Mouse (Mus musculus) liver, adult 2 months (tissue): ENCODE results near the gene Rnf26. TPM values are rescaled to one million over a fixed set of nuclear protein-coding genes. Genes with fewer than 3 reads are reported as not detected.
"Not testable (repeated sequence)": the region's sequence is repeated elsewhere in the genome, so short reads cannot be mapped to it uniquely, and the experiment has no call there.

Source experiments
- DNase-seq: peaks from one replicate; pipeline ENCODE4 v3.0.0-alpha.2; 2011; ENCODE audit warnings: low read depth, low spot score; ENCODE audit errors: extremely low read depth
- H3K27ac ChIP-seq: fragments of 200-500 bp; replicated peaks from 2 replicates; pipeline ENCODE4 v1.5.1; 2012; ENCODE audit warnings: low read depth, mild to moderate bottlenecking, control low read depth, inconsistent platforms, low read length; ENCODE audit not compliant: insufficient read depth
- H3K27me3 ChIP-seq: fragments of 200-500 bp; 2 replicates; pipeline ENCODE4 v1.6.1; 2012; ENCODE audit warnings: mild to moderate bottlenecking, moderate library complexity, low read length, inconsistent platforms; ENCODE audit not compliant: control insufficient read depth, insufficient read depth
- H3K36me3 ChIP-seq: fragments of 200-500 bp; 2 replicates; pipeline ENCODE4 v1.6.1; 2012; ENCODE audit warnings: low read length, inconsistent platforms; ENCODE audit not compliant: control insufficient read depth, insufficient read depth
- H3K4me1 ChIP-seq: fragments of 200-500 bp; 2 replicates; pipeline ENCODE4 v1.6.1; 2011; ENCODE audit warnings: low read length; ENCODE audit not compliant: control insufficient read depth, insufficient read depth
- H3K4me3 ChIP-seq: fragments of 200-500 bp; 2 replicates; pipeline ENCODE4 v1.5.1; 2011; ENCODE audit warnings: low read depth, mild to moderate bottlenecking, control low read depth, low read length, moderate library complexity; ENCODE audit not compliant: insufficient read depth
- H3K79me2 ChIP-seq: fragments of 200-500 bp; 2 replicates; pipeline ENCODE4 v1.6.1; 2012; ENCODE audit warnings: inconsistent platforms, mild to moderate bottlenecking, low read length, moderate library complexity; ENCODE audit not compliant: control insufficient read depth, insufficient read depth
- H3K9ac ChIP-seq: fragments of 200-500 bp; 2 replicates; pipeline ENCODE4 v1.6.1; 2012; ENCODE audit warnings: low read depth, mild to moderate bottlenecking, control low read depth, inconsistent platforms, low read length
- CTCF ChIP-seq: fragments of 200-500 bp; IDR thresholded peaks from 2 replicates; pipeline ENCODE4 v1.5.1; 2011; ENCODE audit warnings: low read depth, low read length, control low read depth
- POLR2A ChIP-seq: fragments of 200-500 bp; IDR thresholded peaks from 2 replicates; pipeline ENCODE4 v1.6.1; 2011; ENCODE audit warnings: low read length, control low read depth; ENCODE audit not compliant: insufficient read depth; ENCODE audit errors: extremely low read depth
- WGBS: fragments of 180-500 bp; shearing (Covaris S2); methylation state at CpG from one replicate; pipeline ENCODE4 v1.1.7; 2018; 5-methylcytosine and 5-hydroxymethylcytosine counted together
- polyA plus RNA-seq: library from polyadenylated mRNA; depleted of rRNA; stranded (reverse); fragments of >200 nt; gene quantifications from 2 replicates; pipeline ENCODE4 v1.2.3, GENCODE M21; 2012
- total RNA-seq: library from RNA; depleted of rRNA; stranded (reverse); fragments of >200 nt; gene quantifications from 2 replicates; pipeline ENCODE4 v1.2.3, GENCODE M21; 2014

The Rnf26 gene
- total and polyA plus RNA-seq, 2 experiments = 3.1 to 19.0 TPM

- Histone ChIP-seq H3K27ac (no peak overlapping the region), H3K4me1 (no peaks in the 10 kb centered on the region; the same call in 1 of the 2 replicates), H3K27me3 (no peaks in the 10 kb centered on the region), H3K36me3 (no peaks in the 10 kb centered on the region), H3K9ac (no peak overlapping the region), H3K4me3 (no peak overlapping the region), H3K79me2 (no peaks in the 10 kb centered on the region)
- DNase-seq = peak; percentile 20
- 65% methylated on average over 5 of the region's 5 CpGs for WGBS
- no peak for TF ChIP-seq POLR2A
- TF ChIP-seq CTCF = peak; percentile 83
Measured at GRCm38 (mm10) chr9:44119011-44119410, 5.7 kb upstream of the Rnf26 start.

- peaks cover 5% of the 10 kb centered on the region; the same call in 1 of the 2 replicates for H3K4me1 ChIP-seq
- H3K27ac ChIP-seq = no peak overlapping the region
- H3K4me3 ChIP-seq = no peak overlapping the region
- TF ChIP-seq POLR2A = no peak
- TF ChIP-seq CTCF = no peak
- no peaks in the 10 kb centered on the region for H3K27me3 ChIP-seq
- DNase-seq = no peak
- no peaks in the 10 kb centered on the region for H3K79me2 ChIP-seq
- no peaks in the 10 kb centered on the region for H3K36me3 ChIP-seq
- no peak overlapping the region for H3K9ac ChIP-seq
- 92% methylated on average over 4 of the region's 4 CpGs for WGBS
Measured at GRCm38 (mm10) chr9:44116182-44116581, 2.9 kb upstream of the Rnf26 start.

- Histone ChIP-seq H3K79me2 (no peaks in the 10 kb centered on the region), H3K4me1 (peaks cover 5% of the 10 kb centered on the region; the same call in 1 of the 2 replicates), H3K36me3 (no peaks in the 10 kb centered on the region), H3K27me3 (no peaks in the 10 kb centered on the region), H3K4me3 (no peak overlapping the region), H3K27ac (no peak overlapping the region), H3K9ac (no peak overlapping the region)
- 92% methylated on average over 9 of the region's 9 CpGs for WGBS
- no peak for TF ChIP-seq POLR2A
- no peak for TF ChIP-seq CTCF
- DNase-seq = no peak
Measured at GRCm38 (mm10) chr9:44115599-44115998, 2.3 kb upstream of the Rnf26 start.

- H3K27ac ChIP-seq = no peak overlapping the region
- 31% methylated on average over 2 of the region's 2 CpGs for WGBS
Measured at GRCm38 (mm10) chr9:44114453-44114852, 1.1 kb upstream of the Rnf26 start.

GRCm38 (mm10) chr9:44111909-44112308, 1.4 kb downstream of the Rnf26 start:
- not testable (repeated sequence) for H3K9ac ChIP-seq, DNase-seq, H3K4me3 ChIP-seq, H3K27ac ChIP-seq, H3K79me2 ChIP-seq, H3K27me3 ChIP-seq, H3K4me1 ChIP-seq, H3K36me3 ChIP-seq
- WGBS = 76% methylated on average over 10 of the region's 12 CpGs

More at GRCm38 (mm10) chr9:44114453-44114852, 1.1 kb upstream of the Rnf26 start:
- H3K27me3 ChIP-seq = no peaks in the 10 kb centered on the region
- H3K9ac ChIP-seq = no peak overlapping the region
- H3K36me3 ChIP-seq = no peaks in the 10 kb centered on the region
- H3K4me3 ChIP-seq = no peak overlapping the region
- H3K79me2 ChIP-seq = no peaks in the 10 kb centered on the region; the same call in 1 of the 2 replicates
- H3K4me1 ChIP-seq = peaks cover 5% of the 10 kb centered on the region; the same call in 1 of the 2 replicates
- TF ChIP-seq CTCF = no peak
- TF ChIP-seq POLR2A = no peak
- peak; percentile 57 for DNase-seq

- peak; percentile 35 for DNase-seq
- no peak for TF ChIP-seq POLR2A
- TF ChIP-seq CTCF = peak; percentile 73
- Histone ChIP-seq H3K4me1 (peaks cover 5% of the 10 kb centered on the region; the same call in 1 of the 2 replicates), H3K27ac (no peak overlapping the region), H3K9ac (no peak overlapping the region), H3K79me2 (peaks cover 5% of the 10 kb centered on the region; the same call in 1 of the 2 replicates), H3K36me3 (no peaks in the 10 kb centered on the region), H3K27me3 (no peaks in the 10 kb centered on the region), H3K4me3 (no peak overlapping the region)
- 34% methylated on average over 9 of the region's 9 CpGs for WGBS
Measured at GRCm38 (mm10) chr9:44109360-44110095, 3.8 kb downstream of the Rnf26 start.
